Mouse (Mus musculus): Measurements from ENCODE around the gene Cpped1.

DNA sequence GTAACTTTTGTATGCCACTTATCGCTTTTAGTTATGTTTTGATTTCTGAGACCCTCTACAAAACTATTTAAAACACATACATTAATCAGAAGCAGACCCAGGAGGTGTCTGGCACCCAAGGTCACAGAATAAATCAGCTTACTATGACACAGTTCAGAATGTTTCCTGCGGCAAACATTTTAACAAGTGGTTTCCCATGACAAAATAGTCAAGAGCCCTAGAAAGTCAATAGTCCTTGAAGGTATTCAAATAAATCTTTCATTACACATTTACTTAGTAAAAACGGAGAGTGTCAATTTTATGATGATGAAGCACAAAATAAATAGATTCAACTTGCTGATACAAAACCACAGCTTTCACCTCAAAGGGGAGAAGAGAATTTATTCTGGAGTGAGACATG lies 19.5 kb downstream of the Cpped1 start:
- TF ChIP-seq CTCF (IDR thresholded peaks at IDR 0.05; ENCODE audit: insufficient read depth, low read depth, low read length), result no peak
- no peak for TF ChIP-seq POLR2A (IDR thresholded peaks at IDR 0.05; ENCODE audit: insufficient read depth, low read depth, low read length)

Data from olfactory bulb, adult 2 months (tissue).